Mouse (Mus musculus) forebrain, embryonic 10.5 days (tissue): ENCODE data around the gene Gm9495. TPM values are rescaled to one million over a fixed set of nuclear protein-coding genes. Genes with fewer than 3 reads are reported as not detected.

Experiments
- polyA plus RNA-seq: library from polyadenylated mRNA; unstranded; fragments of >200 nt; fragmentation: Nextera tagmentation; extraction: Ambion mirVana; gene quantifications from 2 replicates; pipeline ENCODE4 v1.2.1, GENCODE M21; 2016

Gene Gm9495
- polyA plus RNA-seq, 1 experiment from 2014 or later = not detected

Other genes starting within 250 kb of the Gm9495 start
- 28.1 and 31.3 TPM in 2 replicates for gene Zfp930, start 244.5 kb downstream of the Gm9495 start, polyA plus RNA-seq
- gene D130040H23Rik, start 182.5 kb downstream of the Gm9495 start, polyA plus RNA-seq = 6.0 and 6.5 TPM in 2 replicates
- gene Gm7697, start 69.4 kb upstream of the Gm9495 start, polyA plus RNA-seq = not detected in 2 replicates
- 29.4 and 30.7 TPM in 2 replicates for gene Zfp868, start 172.0 kb upstream of the Gm9495 start, polyA plus RNA-seq
- 2.1 and 2.6 TPM in 2 replicates for gene Zfp964, start 200.9 kb upstream of the Gm9495 start, polyA plus RNA-seq